Mouse (Mus musculus) erythroblast, embryonic 14.5 days (primary cell): ENCODE results near the gene Olfr1369-ps1.

Experiments used
- GATA1 ChIP-seq: IDR thresholded peaks from 2 replicates; pipeline ENCODE4 v1.6.1; 2012; ENCODE audit warnings: low read length, inconsistent platforms, mixed read lengths
- TAL1 ChIP-seq: IDR thresholded peaks from 3 replicates; pipeline ENCODE4 v1.6.1; 2012; ENCODE audit warnings: low read length, inconsistent platforms, mixed read lengths

GRCm38 (mm10) chr13:21160041-21160511, 48.8 kb downstream of the Olfr1369-ps1 start:
- no peak for TF ChIP-seq GATA1
- TF ChIP-seq TAL1: no peak
